Mouse (Mus musculus): ENCODE results near the gene Ncstn.
A peak's percentile ranks its signal among the peaks of the same experiment; 100 is the strongest.

Ncstn gene

DNA sequence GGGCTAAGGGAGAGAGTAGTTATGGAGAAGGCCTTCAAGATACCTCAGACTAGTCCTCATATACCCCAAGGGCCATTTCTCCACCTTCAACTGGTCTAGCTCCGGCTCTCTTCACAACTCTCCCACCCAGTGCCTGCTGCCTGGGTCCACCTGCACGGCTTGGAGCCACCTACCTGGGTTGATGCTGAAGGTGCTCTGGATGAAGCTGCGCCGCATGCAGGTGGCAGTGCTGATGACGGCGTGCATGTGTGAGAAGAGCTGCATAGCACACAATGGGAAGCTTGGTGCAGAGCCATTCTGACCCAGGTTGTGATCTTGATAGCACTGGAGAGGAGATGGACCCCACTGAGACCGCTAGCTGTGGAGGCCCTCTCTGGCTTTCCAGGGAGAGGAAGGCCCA lies 10.0 kb downstream of the Ncstn start:
- DNase-seq (ENCODE audit: low read depth, low spot score): no peak

DNA sequence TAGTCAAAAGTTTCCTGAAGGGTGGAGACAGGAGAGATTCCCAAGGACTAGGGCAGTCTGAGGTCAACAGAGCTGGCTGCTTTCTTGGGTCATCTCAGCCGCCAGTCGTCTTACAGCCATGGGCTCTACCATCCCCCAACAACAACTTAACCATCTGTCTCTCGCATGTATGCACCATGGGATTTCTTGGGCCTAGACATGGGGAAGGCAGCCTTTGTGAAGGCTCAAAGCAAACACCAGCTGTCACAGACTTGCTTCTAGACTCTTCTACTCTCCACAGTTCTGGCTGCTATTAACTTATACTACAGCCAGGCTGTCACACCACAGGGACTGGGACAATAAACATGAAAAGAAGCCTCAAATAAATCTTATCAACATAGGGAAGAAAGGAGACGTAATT lies 11.0 kb downstream of the Ncstn start:
- no peak for DNase-seq (ENCODE audit: low read depth, low spot score)

DNA sequence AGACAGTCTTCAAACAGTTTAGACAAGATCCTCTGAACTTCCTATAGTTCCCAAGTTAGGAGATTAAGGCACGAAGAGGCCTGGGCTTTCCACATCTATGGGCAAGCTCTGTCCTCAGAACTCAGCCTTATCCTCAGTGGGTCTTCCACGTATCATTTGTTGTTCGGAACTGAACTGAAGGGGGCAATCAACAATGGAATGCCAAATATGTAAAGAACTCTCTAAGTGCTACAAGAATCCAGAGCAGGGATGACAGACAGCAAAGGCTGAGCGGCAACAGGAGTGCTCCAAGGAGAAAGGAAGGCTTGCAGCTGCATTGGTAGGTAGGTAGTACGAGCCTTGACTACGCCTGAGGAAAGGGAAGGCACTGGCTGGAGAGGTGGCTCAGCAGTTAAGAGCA lies 12.4 kb downstream of the Ncstn start:
- DNase-seq (ENCODE audit: low read depth, low spot score): no peak

DNA sequence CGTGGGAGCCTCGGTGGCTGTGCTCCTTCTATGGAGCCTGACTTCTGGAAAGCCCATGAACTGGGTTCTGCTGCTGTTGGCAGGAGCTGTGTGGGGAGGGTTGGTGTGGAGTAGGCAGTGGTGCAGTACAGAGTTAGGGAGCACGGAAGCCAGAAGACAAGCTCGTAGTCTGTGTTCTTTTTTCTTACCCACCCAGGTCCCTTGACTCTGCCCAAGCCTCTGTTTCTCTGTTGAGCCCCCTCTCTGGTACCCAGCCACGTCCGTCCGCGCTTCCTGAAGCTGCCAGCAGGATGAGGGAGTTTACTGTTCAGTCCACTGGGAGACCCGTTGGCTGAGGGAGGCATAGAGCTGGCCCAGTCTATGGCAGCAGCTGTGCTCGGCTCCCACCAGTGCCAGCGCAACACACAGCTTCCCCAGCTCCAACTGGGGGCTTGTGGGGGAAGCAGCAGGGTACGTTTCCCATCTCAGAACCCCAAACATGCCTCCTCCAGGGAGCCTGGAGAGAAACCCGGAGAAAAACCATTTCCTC lies 17.9 kb downstream of the Ncstn start:
- no peak for DNase-seq (ENCODE audit: low read depth, low spot score)

DNA sequence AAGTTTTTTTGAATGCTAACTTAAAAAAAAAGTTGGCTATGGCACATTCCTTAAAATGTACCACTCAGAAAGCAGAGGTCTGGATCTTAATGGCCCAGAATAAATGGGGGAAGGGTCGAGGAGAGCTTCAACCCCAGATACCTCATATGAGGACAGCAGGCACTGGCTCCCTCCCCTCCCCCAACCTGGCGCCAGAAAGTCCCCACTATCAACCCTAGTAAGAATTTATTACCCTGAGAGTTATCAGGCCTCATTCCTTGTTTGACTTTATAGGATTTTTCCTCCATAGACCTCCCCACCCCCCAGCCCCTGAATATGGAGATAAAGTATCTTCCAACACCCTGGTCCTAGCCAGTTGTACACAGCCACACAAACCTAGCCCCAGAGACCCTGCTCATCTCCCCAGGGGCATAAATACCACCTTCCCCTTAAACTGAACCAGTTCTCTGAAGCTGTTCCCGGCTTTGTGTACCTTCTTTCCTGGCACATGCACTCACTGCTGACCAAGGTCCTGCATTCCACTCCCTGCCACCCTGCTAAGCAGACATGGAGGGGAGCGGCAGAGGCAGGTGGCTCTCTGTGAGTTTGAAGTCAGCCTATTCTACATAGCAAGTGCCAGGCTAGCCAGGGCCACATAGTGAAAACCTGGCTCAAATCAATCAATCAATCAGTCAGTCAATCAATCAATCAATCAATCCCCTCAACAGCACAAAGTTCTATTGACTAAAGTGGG lies 19.1 kb downstream of the Ncstn start:
- no peak for DNase-seq (ENCODE audit: low read depth, low spot score)

DNA sequence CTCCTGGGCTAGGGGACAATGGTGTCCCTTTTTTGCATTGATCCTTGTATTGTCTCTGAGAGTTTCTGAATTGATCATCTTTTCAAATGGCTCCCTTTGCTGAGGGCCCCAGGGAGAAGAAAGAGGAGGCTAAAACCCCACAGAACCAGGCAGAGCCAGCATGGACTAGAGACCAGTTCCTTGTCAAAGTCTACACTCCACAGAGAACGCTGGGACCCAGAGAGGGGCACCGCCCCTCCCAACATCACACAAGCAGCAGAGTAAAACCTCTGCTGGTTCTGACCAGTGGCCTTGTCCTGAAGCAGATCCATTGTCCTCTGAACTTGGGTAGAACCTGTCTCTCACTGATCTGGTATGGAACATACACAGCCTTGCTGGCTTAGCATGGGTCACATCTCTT lies 20.5 kb downstream of the Ncstn start:
- DNase-seq (ENCODE audit: low read depth, low spot score): no peak

DNA sequence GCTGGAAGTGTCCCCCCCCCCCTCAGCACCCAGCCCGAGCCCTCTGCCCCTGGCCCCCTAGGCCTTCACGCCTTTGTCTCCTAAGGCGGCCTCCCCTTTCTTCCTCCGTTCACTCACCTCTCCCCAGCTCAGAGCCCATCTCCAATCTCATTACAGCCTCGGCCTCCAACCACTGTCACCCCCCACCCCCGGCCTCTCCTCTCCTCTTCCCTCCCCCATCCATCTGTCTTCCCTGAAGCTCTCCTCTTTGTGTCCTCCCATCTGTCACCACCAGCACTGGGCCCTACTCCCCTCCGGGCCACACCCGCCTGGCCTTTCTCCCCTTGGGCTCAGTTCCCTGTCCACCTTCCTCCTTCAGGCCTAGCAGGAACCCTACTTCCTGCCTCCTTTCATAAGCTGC lies 21.4 kb downstream of the Ncstn start:
- DNase-seq (ENCODE audit: low read depth, low spot score): no peak

DNA sequence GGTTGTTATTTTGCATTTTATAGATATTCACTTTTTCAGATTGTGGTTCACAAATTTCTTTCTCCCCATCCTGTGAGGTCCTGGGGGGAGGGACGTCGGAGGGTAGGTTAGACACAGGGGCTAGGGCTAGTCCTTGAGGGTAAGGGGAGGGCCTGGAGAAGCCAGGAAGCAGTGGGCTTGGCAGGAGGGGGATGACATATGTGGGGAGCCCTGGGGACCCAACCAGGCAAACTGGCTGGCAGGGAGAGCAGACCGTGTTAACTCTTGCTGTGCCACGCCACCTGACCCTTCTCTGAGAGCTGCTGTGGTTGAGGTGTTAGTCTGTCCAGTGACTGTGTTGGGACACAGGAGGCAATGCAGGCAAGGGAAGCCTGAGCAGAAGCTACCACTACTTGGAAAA lies 21.9 kb downstream of the Ncstn start:
- no peak for DNase-seq (ENCODE audit: low read depth, low spot score)

DNA sequence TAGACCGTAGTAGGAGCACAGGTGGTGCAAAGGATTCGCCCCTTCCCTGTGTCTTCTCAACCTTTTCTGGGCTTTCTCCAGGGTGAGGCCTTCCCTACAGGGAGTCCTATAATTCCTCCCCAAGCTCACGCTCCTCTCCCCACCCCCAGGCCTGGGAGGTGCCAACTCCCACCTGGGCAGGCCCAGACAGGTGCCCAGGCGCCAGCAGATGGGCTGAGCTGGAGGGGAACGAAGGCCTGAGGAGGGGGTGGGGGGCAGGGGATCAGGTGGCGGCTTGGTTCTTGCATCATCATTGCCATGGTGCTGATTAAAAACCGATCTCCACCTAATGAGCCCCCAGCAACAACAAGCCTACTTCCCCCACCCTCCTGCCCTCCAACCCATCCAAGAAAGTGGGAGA lies 23.7 kb downstream of the Ncstn start:
- no peak for DNase-seq (ENCODE audit: low read depth, low spot score)

DNA sequence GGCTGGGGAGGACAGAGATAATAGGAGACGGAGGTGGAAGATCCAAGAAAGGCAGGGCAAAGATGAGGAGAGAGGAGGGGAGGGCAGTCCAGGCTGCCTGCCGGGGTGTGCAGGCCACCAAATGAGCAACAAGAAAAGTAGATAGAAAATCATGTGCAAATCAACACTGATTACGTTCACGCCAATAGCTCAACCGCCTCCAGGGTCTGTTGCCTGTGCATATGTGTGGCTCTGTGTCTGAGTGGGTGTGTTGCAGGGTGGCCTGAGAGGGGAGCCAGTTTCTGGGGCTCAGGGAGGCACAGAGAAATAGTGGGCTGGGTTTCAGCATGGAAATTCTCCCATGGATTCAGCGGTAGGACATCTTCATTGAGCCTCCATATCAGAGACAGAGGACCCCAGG lies 24.3 kb downstream of the Ncstn start:
- DNase-seq (ENCODE audit: low read depth, low spot score): no peak

DNA sequence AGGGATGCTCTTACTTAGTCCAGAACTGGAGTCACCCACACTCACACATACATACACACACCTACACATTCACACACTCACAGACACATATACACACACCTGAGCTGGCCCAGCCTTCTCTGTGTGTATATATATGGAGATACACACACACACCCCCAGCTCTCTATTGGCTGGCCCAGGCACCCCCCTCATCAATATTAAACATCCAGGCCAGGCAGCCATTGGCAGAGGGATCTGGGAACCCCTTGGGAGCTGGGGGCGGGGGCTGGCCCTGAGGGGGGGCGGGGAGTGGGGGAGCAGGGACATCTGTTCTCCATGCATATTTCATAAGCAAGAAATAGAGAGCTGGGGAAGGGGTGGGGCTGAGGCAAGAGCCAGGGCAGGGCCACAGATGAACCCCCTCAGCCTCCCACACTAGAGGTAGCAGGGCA lies 25.1 kb downstream of the Ncstn start, which contains the start of gene Nhlh1:
Gene Nhlh1, minus strand, starts transcription at position 83 of the 431 bp plus-strand sequence.
- DNase-seq (ENCODE audit: low read depth, low spot score): no peak

DNA sequence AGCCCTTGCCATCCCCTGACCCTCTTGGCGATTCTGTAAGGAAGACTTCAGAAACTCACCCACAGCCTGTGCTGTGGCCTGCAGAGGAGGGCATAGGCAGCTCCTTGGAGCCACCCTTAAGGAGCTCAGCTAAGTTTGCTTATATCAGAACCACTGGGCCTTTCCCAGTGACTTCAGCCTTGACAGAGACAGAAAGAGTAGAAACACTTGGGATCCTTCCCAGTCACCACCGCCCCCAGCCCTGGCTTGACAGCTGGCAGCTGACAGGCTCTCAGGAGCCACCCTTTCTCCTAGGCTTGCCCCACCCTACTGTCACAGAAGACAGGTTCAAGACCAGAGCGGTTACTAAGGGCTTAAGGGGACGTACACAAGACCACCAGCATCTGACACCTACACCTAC lies 26.3 kb downstream of the Ncstn start:
- no peak for DNase-seq (ENCODE audit: low read depth, low spot score)

DNA sequence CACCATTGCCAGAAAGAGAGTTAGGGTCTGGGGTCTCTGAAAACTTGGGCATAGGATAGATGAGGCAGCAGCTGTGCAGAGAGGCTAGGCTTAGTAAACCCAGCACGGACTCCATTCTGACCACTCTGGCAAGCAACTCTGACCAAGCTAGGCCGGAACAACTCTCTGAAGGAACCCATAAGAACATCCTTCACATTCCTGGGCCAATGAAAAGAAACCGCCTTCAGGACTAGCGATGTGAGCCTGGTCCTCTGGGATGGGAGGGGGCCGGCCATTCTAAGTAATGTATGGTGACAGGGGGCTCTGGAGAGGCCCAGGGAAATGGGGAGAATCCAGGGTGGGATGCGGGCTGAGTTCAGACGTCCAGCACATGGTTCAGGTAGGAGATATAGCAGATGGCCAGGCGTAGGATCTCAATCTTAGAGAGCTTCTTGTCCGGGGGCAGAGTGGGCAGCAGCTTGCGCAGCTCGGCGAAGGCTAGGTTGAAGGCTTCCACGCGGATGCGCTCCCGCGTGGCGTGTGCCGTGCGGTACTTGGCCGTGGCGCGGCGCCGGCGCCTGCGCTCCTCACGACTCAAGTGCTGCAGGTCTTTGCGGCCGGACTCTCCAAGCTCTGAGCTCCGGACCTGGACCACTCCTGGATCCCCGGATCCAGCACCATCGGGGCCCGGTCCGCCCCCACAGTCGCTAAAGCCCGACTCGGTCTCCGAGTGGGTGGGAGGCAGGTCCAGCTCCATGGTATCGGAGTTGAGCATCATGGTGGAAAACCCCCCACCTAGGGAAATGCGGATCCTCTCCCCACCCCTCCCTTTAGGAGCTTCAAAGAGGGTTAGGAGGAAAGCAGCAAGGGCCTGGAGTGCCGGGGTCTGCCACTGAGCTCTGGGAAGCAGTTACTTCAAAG lies 28.8 kb downstream of the Ncstn start:
- DNase-seq (ENCODE audit: low read depth, low spot score): no peak

DNA sequence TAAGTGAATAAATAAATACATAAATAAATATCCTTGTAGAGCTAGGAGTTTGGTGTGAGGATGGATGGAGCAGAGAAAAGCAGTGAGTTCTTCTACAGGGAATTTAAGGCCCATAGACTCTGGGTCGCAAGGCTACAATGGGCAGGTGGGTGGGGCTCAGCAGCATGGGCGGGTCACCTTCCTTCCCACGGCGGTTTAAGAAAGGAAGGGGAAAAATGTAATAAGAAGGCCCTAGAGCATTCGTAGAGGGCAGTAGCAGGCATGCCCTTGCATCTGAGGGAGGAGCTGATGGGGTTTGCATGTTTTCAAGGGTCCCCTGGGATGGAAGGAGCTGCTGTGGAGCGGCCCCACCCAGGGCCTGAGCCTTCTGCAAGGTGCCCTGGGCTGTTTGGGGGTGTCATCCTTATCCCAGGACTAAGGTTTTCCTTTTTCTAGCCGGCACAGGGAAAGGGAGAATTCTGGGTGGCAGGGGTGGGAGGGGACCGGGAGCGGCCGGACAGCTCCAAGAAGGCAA lies 29.8 kb downstream of the Ncstn start:
- DNase-seq (ENCODE audit: low read depth, low spot score): no peak

DNA sequence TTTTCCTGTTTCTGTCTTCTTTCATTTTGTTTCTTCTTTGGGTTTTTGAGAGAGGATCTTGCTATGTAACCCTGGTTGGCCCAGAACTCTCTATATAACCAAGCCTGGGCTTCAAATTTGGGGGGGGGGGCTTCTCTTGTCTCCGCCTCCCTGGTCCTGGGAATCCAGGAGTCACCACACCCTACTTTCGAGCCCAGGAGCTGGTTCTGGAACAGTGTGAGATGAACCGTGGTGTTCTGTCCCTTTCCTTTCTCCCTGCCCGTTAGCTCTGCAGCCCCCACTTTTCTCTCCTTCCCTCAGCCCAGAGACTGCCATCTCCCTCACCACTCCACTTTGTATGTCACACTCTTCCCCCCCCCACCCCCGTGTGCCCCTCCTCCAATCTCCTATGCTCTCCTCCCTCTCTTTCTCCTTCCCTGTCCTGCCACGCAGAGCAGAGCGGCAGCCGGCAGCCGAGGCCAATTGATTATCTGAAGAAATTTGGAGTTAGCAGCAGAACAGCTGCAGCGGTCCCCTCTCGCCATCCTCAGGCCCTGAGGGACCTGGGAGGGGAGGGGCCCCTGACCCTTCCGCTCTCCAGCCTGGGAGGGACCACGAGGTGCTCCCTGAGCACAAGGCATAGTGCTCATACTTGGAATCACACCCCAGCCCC lies 33.3 kb downstream of the Ncstn start:
- DNase-seq (ENCODE audit: low read depth, low spot score): peak; percentile 79

DNA sequence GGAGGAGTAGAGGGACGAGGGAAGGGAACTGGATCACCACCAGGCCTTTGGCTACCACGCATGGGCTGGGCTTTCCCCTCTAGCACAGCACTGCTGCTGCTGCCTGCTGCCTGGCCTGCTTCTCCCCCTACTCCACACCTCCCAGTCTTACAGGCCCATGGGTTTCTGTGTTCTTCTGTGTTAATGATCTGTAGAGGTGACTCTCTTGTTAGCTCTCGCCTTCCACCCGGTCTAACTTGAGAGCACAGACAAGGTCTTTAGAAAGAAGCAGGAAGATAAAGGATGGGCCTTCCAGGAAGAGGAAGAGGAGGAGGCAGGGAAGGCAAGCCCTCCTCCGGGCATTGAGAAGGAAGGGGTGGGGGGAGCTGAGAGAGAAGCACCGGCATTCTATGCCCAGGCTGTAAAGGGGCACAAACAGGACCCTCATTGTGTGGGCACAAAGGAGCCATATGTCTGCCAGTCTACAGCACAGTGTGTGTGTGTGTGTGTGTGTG lies 34.3 kb downstream of the Ncstn start:
- no peak for DNase-seq (ENCODE audit: low read depth, low spot score)

DNA sequence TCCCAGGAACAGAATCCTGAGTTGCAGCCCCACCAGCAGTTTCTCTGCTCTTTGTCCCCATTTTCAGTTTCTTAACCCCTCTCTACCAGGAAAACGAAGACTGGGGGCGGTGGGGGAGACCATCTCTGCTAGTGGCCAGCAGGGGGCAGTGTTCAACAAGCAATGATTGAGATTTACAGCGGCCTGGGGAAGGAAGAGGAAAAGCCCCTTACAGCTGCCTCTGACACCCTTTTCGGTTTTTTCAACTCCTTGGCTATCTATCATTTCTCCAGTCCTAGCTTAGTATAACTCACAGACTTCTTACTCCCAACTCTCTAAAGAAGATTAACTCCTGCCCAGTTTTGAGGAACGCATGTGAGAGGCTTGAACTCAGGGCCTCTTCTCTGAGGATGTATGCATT lies 35.7 kb downstream of the Ncstn start:
- peak; percentile 88 for DNase-seq (ENCODE audit: low read depth, low spot score)

DNA sequence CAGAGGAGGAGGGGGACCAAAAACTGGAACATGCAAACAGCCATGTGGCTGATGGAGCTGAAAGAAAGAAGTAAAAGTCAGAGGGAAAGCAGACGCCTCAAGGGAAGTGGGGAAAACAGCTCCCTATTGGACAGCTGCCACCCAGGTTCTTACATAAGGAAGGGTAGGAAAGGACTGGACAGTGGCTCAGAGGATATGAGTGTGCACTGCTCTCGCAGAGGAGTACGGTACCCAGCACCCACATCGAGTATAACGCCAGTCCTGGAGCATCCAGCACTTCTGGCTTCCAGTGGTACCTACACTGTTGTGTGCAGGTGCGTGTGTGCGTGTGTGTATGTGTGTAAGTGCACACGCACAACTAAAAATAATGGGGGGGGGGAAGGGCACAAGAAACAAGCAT lies 36.2 kb downstream of the Ncstn start:
- no peak for DNase-seq (ENCODE audit: low read depth, low spot score)

DNA sequence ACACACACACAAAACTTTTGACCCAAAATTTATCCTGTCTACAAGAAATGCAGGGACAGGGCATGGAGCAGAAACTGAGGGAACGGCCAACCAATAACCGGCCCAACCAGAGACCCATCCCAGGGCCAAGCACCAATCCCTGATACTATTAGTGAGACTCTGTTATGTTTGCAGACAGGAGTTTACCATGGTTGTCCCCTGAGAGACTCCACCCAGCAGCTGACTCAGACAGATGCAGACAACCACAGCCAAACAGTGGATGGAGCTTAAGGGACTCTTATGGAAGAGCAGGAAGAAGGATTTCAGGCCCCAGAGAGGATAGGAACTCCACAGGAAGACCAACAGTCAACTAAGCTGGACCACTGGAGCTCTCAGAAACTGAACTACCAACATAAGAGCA lies 52.7 kb downstream of the Ncstn start:
- no peak for DNase-seq (ENCODE audit: low read depth, low spot score)

DNA sequence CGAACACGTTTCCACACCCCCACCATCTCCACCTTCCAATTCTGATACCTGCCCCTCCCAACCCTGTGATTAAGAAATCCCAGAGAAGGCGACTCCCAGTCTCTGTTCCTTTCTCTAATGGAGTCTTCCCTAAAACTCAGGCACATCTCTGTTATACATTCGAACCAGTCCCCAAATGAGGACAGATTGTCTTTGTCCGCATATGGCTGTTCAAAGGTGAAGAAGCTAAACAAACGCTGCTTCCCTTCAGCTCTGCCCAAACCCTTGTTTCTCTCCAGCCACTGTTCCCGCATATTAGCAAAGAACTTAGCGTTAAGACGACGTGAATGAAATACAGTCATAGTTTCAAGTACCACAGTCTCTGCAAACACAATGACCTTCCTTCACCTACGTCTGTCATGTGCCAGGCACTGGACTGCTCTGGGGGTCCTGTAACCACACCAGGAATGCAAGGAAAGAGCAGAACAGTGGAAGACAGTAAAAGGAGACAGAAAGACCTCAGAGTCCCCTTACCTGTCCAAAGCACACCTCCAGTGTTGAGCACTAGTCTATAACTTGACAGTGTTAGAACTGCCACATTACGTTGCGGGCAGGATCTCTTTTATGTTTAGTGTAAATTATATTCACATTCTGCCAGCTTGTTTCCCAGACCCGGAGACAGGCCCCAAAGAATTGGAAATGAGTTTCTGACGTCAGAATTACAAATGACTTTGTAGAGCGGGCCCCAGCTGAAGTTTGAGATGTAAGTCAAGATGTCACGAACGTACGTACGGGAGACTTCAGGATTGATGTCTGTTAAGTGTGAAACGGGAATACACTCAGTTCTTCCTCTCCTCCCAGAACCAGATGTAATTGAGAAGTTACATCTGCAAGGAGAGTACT lies 54.0 kb downstream of the Ncstn start, which contains the start of gene Vangl2:
Gene Vangl2, minus strand, starts transcription at position 51 of the 882 bp plus-strand sequence.
- DNase-seq (ENCODE audit: low read depth, low spot score): no peak

DNA sequence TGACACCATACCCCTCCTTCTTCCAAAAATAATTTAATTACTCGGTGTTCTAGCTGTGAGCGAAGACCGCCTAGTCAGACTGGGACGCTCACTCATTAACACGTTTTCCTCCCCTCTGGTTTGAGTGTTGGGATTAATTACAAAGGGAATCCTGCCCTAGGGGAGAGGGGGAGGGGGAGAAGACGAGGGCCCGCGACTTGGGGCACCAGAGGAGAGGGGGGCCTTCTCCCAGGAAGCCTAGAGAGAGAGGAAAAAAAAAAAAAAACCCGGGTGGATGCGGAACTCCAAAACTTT lies 54.8 kb downstream of the Ncstn start:
- no peak for DNase-seq (ENCODE audit: low read depth, low spot score)
